Mouse (Mus musculus): ENCODE results near the gene Dusp16. TPM values are rescaled to one million over a fixed set of nuclear protein-coding genes. Genes with fewer than 3 reads are reported as not detected.

Gene Dusp16
- polyA plus RNA-seq, 1 experiment from 2014 or later: 19.7 TPM

DNA sequence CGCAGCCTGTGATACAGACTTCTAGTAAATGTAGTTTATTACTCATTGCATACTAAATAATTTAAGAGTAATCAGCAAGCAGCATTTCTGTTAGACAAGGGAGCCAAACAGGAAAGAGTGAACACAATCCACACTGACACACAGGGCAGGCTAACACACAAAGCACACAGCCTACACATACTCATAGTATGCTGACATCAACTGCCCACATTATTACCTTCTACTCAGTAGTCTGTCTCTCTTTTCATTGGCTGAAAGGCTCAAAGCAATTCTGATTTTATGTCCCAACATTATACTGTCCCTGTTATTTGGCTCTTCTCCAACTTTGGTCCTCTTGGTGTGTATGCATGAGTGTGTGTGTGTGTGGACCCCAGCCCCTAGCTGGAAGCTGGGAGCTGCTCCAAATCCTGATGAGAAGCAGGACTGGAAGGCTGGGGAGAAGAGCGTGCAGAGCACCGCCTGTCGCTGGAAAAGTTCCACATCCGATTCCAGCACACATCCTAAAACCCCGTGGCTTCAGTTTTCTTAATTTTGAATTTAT, 70.6 kb downstream of the Dusp16 start:
- no peaks in the 10 kb centered on the region for H3K27me3 ChIP-seq (ENCODE audit: poor library complexity, severe bottlenecking)
- no peaks in the 10 kb centered on the region for H3K9me3 ChIP-seq
- no peaks in the 10 kb centered on the region for H3K4me1 ChIP-seq
- DNase-seq (ENCODE audit: extremely low spot score, low spot score): no peak
- no peak overlapping the region for H3K27ac ChIP-seq
- H3K4me3 ChIP-seq: no peak overlapping the region
- H3K36me3 ChIP-seq (replicated peaks): peaks cover 86% of the 10 kb centered on the region
- 92% methylated on average over 6 of the region's 6 CpGs for WGBS

DNA sequence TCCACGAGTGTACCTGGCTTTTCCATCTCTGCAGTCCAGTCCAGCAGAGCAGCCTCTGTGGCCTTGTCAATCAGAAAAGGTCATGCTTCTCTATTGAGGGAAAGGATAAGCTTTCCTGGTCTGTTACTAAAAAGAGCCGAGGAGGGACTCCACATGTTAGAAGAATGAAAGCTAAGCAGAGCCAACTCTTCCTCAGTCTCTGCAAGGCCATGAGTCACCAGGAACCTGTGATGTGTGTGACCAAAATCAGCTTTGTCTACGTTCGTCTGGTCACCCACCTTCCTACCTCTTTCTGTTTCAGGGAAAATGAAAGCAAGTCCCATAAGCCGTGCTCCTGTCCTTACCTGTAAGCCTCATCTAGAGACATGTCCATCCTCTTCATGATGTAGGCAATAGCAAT, 72.3 kb downstream of the Dusp16 start:
- Histone ChIP-seq H3K27ac (no peak overlapping the region), H3K4me3 (no peak overlapping the region), H3K9me3 (no peaks in the 10 kb centered on the region), H3K4me1 (no peaks in the 10 kb centered on the region), H3K36me3 (replicated peaks) (peaks cover 91% of the 10 kb centered on the region), H3K27me3 (ENCODE audit: poor library complexity, severe bottlenecking) (no peaks in the 10 kb centered on the region)
- 92% methylated on average over 5 of the region's 5 CpGs for WGBS
- DNase-seq (ENCODE audit: extremely low spot score, low spot score): no peak

DNA sequence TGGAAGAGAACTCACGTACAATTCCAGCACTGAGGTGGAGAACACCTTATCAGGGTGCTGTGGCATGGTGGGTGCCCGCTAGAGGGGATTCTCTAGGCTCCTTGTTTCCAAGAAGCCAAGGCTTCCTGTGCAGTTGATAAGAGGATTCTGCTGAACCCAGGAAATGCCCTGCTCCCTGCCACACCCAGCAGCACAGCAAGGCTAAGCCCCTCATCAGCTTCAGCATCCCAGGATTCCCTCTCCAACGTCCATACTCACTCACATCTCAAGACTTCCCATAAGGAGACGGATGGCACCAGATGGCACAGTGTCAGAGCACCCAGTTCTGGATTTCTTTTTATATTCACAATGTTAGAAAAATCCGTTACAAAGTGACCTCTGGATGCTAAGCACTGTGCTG, 73.3 kb downstream of the Dusp16 start:
- DNase-seq (ENCODE audit: extremely low spot score, low spot score): no peak
- 89% methylated on average over 5 of the region's 5 CpGs for WGBS
- no peaks in the 10 kb centered on the region for H3K27me3 ChIP-seq (ENCODE audit: poor library complexity, severe bottlenecking)
- H3K4me1 ChIP-seq: no peaks in the 10 kb centered on the region
- H3K9me3 ChIP-seq: no peaks in the 10 kb centered on the region
- peaks cover 82% of the 10 kb centered on the region for H3K36me3 ChIP-seq (replicated peaks)
- no peak overlapping the region for H3K4me3 ChIP-seq
- H3K27ac ChIP-seq: no peak overlapping the region

DNA sequence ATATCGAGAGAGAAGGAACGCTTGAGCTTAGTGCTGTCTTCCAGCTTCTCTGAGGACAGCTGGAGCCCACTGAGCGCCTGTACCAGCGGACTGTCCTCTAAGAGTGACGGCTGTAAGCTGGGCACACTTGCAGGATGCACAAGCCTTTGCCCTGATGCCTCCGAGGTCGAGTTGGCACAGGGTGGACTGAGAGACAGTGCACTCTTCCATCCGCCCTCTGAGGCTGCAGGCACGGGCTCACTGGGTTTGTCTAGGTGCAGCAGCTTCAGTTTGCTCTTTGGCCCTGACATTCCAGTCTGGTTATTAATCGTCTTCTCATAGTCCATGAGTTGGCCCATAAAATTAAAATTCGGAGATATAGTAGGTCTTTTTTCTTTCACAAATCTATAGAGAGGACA, 73.8 kb downstream of the Dusp16 start:
- Histone ChIP-seq H3K4me1 (no peaks in the 10 kb centered on the region), H3K9me3 (no peaks in the 10 kb centered on the region), H3K4me3 (no peak overlapping the region), H3K27me3 (ENCODE audit: poor library complexity, severe bottlenecking) (no peaks in the 10 kb centered on the region), H3K36me3 (replicated peaks) (peaks cover 77% of the 10 kb centered on the region), H3K27ac (no peak overlapping the region)
- 94% methylated on average over 11 of the region's 11 CpGs for WGBS
- no peak for DNase-seq (ENCODE audit: extremely low spot score, low spot score)

DNA sequence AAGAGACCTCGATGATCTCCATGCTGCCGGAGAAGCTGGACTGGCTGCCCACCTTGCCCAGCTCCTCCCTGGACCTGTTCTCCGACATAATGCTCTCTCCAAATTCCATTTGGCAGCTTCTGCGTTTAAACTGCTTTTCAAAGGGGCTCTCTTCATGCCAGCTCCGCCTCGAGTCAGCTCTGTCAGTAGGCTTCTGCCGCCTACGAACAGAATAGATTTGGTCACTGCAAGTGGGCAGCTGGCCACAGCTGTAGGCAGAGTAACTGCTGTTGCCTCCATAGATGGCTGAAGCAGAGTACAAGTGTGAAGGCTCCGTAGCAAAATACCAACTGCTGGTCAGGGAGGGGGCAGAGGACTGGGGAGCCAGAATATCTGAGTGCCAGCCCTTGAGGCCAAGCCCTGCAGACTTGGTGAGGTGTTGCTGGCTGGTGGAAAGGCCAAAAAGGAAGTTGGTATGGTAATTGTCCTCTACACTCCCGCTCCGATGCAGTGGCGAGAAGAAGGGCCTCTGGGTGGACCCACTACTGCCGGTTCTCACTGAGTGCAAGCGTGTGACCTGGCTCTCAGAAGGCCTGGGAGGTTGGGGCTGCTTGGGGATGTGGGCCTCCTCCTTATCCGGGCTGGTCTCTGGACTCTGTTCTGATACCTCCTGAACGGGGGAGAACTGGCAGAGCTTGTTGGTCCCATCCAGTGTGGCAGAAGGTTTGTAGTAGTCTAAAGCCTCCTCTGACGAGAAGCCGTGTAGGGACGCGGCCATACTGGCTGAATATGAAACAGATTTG, 74.3 kb downstream of the Dusp16 start:
- Histone ChIP-seq H3K27ac (no peak overlapping the region), H3K9me3 (no peaks in the 10 kb centered on the region), H3K4me1 (no peaks in the 10 kb centered on the region), H3K4me3 (no peak overlapping the region), H3K27me3 (ENCODE audit: poor library complexity, severe bottlenecking) (no peaks in the 10 kb centered on the region), H3K36me3 (replicated peaks) (peaks cover 71% of the 10 kb centered on the region)
- no peak for DNase-seq (ENCODE audit: extremely low spot score, low spot score)
- 94% methylated on average over 20 of the region's 20 CpGs for WGBS

DNA sequence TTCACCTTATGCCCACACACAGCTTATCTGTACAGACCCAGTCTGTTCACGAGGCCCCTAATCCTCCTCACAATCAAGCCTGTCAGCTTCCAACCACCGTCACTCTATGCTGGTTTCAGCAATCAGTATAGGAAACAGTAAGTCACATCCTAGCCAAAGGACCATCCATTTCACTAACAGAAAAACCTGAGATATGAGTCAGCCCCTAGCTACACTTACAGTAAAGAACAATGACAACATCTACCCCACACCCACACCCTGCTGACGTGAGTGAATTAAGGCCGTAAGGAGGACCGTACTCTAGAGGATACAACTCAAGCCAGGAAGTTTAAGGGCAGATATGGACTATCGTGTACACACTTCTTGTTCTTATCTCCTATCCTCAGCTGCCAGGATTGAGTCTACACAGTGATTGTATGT, 76.2 kb downstream of the Dusp16 start:
- no peaks in the 10 kb centered on the region for H3K27me3 ChIP-seq (ENCODE audit: poor library complexity, severe bottlenecking)
- no peak overlapping the region for H3K27ac ChIP-seq
- no peak overlapping the region for H3K4me3 ChIP-seq
- peaks cover 57% of the 10 kb centered on the region for H3K36me3 ChIP-seq (replicated peaks)
- H3K9me3 ChIP-seq: no peaks in the 10 kb centered on the region
- DNase-seq (ENCODE audit: extremely low spot score, low spot score): no peak
- no peaks in the 10 kb centered on the region for H3K4me1 ChIP-seq
- WGBS: 79% methylated on average over 6 of the region's 6 CpGs

DNA sequence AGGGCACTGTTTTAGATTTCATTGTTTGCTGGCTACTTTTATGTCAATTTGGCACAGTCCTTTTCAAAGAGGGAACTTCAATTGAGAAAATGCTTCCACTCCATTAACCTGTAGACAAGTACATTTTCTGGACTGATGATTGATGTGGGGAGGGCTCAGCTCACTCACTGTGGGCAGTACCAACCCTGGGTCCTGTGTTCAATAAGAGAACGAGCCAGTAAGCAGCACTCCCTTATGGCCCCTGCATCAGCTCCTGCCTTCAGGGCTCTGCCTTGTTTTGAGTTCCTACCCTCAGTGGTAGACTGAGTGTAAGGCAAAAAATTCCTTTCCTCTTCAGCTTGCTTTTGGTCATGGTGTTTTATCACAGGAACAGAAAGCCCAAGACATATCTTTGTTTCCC, 78.5 kb downstream of the Dusp16 start:
- H3K27me3 ChIP-seq (ENCODE audit: poor library complexity, severe bottlenecking): no peaks in the 10 kb centered on the region
- DNase-seq (ENCODE audit: extremely low spot score, low spot score): no peak
- H3K4me3 ChIP-seq: no peak overlapping the region
- H3K36me3 ChIP-seq (replicated peaks): peaks cover 44% of the 10 kb centered on the region
- H3K9me3 ChIP-seq: no peaks in the 10 kb centered on the region
- H3K27ac ChIP-seq: no peak overlapping the region
- no peaks in the 10 kb centered on the region for H3K4me1 ChIP-seq
- WGBS: 55% methylated on average over 1 of the region's 1 CpGs

DNA sequence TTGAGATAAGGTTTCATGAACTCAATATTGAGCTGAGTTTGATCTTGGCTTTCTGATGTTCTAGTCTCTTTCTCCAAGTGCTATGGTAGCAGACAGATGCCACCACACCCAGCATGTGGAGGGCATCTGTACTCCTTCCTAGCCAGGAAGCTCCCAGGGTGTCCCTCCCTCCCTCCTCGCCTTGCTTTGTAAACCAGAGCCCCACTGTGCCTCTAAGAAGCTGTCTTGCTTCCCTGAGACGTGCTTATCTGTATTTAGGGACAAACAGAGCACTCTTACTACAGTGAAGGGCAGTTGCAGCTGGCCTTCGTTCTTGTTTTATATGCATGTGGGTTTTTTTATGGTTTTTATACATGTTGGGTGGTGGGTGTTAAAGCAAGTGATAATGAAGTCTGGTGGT, 79.1 kb downstream of the Dusp16 start:
- DNase-seq (ENCODE audit: extremely low spot score, low spot score): no peak

DNA sequence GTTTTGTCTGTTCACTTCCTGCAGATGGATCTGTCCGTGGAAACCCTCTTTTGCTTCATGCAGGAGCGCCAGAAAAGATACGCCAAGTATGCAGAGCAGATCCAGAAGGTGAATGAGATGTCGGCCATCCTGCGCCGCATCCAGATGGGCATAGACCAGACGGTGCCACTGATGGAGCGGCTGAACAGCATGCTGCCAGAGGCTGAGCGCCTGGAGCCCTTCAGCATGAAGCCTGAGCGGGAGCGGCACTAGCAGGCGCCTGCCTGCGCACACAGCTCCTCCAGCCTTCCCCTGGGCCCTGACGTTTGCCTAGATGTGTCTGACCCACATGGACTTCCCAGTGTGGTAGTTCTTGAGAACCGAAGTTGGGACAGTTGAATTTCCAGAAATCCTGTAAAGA, 82.4 kb downstream of the Dusp16 start:
- Histone ChIP-seq H3K27me3 (ENCODE audit: poor library complexity, severe bottlenecking) (no peaks in the 10 kb centered on the region), H3K27ac (no peak overlapping the region), H3K9me3 (no peaks in the 10 kb centered on the region), H3K4me3 (no peak overlapping the region), H3K4me1 (no peaks in the 10 kb centered on the region), H3K36me3 (replicated peaks) (peaks cover 18% of the 10 kb centered on the region)
- WGBS: 94% methylated on average over 15 of the region's 15 CpGs
- no peak for DNase-seq (ENCODE audit: extremely low spot score, low spot score)

More for the DNA sequence above, 79.1 kb downstream of the Dusp16 start:
- H3K9me3 ChIP-seq: no peaks in the 10 kb centered on the region
- H3K4me1 ChIP-seq: no peaks in the 10 kb centered on the region
- no peak overlapping the region for H3K4me3 ChIP-seq
- 48% methylated on average over 3 of the region's 3 CpGs for WGBS
- no peak overlapping the region for H3K27ac ChIP-seq
- H3K36me3 ChIP-seq (replicated peaks): peaks cover 41% of the 10 kb centered on the region
- no peaks in the 10 kb centered on the region for H3K27me3 ChIP-seq (ENCODE audit: poor library complexity, severe bottlenecking)

DNA sequence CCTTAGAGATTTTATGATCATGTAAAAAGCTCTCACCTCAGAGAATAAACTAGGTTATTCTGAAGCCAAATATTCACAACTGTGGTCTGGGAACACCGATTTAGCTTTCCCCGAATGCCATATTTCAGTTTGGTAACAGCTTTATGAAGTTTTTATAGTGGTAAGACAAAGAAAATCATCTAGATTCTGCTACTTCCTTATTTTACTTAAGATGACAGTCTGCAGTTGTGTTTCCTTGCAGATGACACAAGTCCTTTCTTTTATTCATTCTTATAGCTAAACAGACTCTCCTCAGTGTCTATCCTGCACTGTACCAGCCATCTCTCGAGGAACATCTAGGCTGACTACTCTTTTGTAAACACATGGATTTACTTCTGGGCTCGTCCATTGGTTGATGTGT, 86.0 kb downstream of the Dusp16 start:
- Histone ChIP-seq H3K36me3 (replicated peaks) (peaks cover 18% of the 10 kb centered on the region), H3K4me1 (no peaks in the 10 kb centered on the region), H3K4me3 (no peak overlapping the region), H3K27ac (no peak overlapping the region), H3K9me3 (no peaks in the 10 kb centered on the region), H3K27me3 (ENCODE audit: poor library complexity, severe bottlenecking) (no peaks in the 10 kb centered on the region)
- 92% methylated on average over 4 of the region's 4 CpGs for whole genome bisulfite sequencing
- DNase-seq (ENCODE audit: extremely low spot score, low spot score): no peak

DNA sequence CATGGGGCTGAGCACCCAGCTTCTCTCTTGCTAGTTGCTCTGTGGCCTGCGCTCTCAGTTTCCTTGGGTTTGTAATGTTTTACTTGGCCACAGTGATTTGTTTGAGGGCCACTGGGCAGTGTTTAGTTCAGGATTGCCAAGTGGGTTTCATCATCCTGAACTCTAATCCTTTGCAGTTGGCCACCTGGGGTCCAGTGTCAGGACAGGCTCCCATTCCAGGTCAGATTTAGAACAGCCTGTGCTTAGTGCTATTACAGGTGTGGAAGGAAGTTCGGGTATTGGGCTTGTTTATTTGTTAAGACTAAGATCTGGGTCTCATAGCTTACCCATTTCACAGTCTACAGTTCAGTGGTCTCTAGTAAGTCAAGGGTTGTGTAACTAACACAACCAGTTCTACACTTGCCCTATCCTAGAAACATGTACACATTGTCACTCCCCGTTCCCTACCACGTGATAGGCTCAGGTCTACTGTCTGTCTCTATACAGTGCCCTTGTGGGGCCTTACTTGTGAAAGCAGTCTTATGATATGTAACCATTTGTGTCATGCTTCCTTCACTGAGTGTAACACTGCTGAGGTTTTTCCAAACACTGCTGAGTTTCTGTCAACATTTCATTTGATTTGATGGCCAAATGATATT, 89.3 kb downstream of the Dusp16 start:
- peaks cover 14% of the 10 kb centered on the region for H3K4me1 ChIP-seq
- H3K9me3 ChIP-seq: no peaks in the 10 kb centered on the region
- H3K4me3 ChIP-seq: no peak overlapping the region
- WGBS: 87% methylated on average over 4 of the region's 4 CpGs
- 0 out of 2 replicates have a peak, but pooled peaks cover 3% of the 10 kb centered on the region for H3K36me3 ChIP-seq (replicated peaks)
- no peak overlapping the region for H3K27ac ChIP-seq
- no peak for DNase-seq (ENCODE audit: extremely low spot score, low spot score)
- H3K27me3 ChIP-seq (ENCODE audit: poor library complexity, severe bottlenecking): no peaks in the 10 kb centered on the region

DNA sequence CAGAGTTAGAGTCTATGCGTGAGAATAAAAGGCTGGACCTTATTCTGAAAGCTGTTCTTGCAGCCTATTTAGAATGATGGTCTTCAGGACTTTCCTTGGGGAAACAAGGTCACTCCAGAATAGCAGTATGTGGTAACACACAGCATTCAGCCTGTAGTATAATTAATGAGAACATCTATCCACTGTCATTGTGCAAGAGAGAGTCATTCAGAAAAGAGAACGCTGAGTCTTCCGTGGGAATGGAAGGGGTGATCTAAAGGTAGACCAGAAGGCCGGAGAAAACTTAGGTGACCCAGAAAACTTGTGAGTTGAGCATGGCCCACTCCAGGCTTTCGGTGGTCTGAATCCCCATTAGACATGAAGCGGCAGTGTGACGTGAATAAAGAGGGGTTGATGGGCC, 90.2 kb downstream of the Dusp16 start:
- Histone ChIP-seq H3K4me1 (peaks cover 14% of the 10 kb centered on the region), H3K9me3 (no peaks in the 10 kb centered on the region), H3K4me3 (no peak overlapping the region), H3K27ac (no peak overlapping the region), H3K27me3 (ENCODE audit: poor library complexity, severe bottlenecking) (no peaks in the 10 kb centered on the region), H3K36me3 (replicated peaks) (no peaks in the 10 kb centered on the region)
- WGBS: 96% methylated on average over 7 of the region's 7 CpGs
- DNase-seq (ENCODE audit: extremely low spot score, low spot score): no peak

DNA sequence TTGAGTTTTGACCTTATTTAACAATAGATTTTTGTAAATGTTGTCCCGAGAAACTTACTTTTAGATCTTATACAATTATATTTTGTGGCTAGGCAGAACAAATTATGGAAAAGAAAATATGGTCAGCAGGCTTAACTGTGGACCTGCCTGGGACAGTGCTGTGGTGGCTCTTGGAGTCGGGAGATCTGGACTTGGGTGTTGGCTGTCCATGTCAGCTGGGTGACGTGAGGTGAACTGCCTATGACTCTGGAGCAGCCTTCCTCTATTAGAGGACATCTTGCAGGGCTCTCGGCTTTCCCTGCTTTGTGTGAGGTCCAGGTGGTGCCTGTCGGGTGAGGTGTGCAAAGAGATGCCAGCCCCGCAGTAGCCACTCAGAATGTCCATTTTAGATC, 91.2 kb downstream of the Dusp16 start:
- WGBS: 91% methylated on average over 6 of the region's 6 CpGs
- H3K27me3 ChIP-seq (ENCODE audit: poor library complexity, severe bottlenecking): no peaks in the 10 kb centered on the region
- no peaks in the 10 kb centered on the region for H3K9me3 ChIP-seq
- no peak overlapping the region for H3K4me3 ChIP-seq
- peaks cover 14% of the 10 kb centered on the region for H3K4me1 ChIP-seq
- no peak overlapping the region for H3K27ac ChIP-seq
- DNase-seq (ENCODE audit: extremely low spot score, low spot score): no peak
- no peaks in the 10 kb centered on the region for H3K36me3 ChIP-seq (replicated peaks)

Measured in forebrain, embryonic 10.5 days (tissue).